Mouse (Mus musculus): ENCODE measurements around the gene Mex3d. TPM values are rescaled to one million over a fixed set of nuclear protein-coding genes. Genes with fewer than 3 reads are reported as not detected.

The Mex3d gene
- polyA plus RNA-seq, 2 experiments, result 8.2 to 44.0 TPM

GRCm38 (mm10) chr10:80363734-80364133 lies 23.7 kb downstream of the Mex3d start:
- 0 out of 2 replicates have a peak, but pooled peaks cover under 1% of the 10 kb centered on the region for H3K27me3 ChIP-seq (ENCODE audit: control insufficient read depth, insufficient read depth, low read length)
- H3K4me1 ChIP-seq (ENCODE audit: control insufficient read depth, insufficient read depth, low read length), result no peaks in the 10 kb centered on the region
- no peak overlapping the region for H3K27ac ChIP-seq (replicated peaks; ENCODE audit: low read depth, low read length)
- H3K4me2 ChIP-seq (replicated peaks; ENCODE audit: low read depth, low read length, severe bottlenecking), result no peak overlapping the region
- H3K9ac ChIP-seq (ENCODE audit: low read depth, low read length, severe bottlenecking), result no peak overlapping the region
- DNase-seq (ENCODE audit: low spot score) (no peak), ATAC-seq (ENCODE audit: low FRiP score, low read depth) (no peak)
- H3K4me3 ChIP-seq (replicated peaks; ENCODE audit: low read length), result no peak overlapping the region
- TF ChIP-seq POLR2A (IDR thresholded peaks at IDR 0.05; ENCODE audit: borderline replicate concordance, extremely low read depth, insufficient read depth, insufficient read length), result no peak
- no peaks in the 10 kb centered on the region for H3K36me3 ChIP-seq (ENCODE audit: control insufficient read depth, insufficient read depth, low read length)
- WGBS, result 42% methylated on average over 6 of the region's 6 CpGs
- no peaks in the 10 kb centered on the region for H3K9me3 ChIP-seq (ENCODE audit: control insufficient read depth, low read length)

- peaks cover 15% of the 10 kb centered on the region for H3K4me1 ChIP-seq (ENCODE audit: control insufficient read depth, insufficient read depth, low read length)
- H3K4me2 ChIP-seq (replicated peaks; ENCODE audit: low read depth, low read length, severe bottlenecking), result peak overlapping the region; percentile 39
- H3K9me3 ChIP-seq (ENCODE audit: control insufficient read depth, low read length), result no peaks in the 10 kb centered on the region
- H3K36me3 ChIP-seq (ENCODE audit: control insufficient read depth, insufficient read depth, low read length), result no peaks in the 10 kb centered on the region
- WGBS, result 9% methylated on average over 27 of the region's 31 CpGs
- H3K27ac ChIP-seq (replicated peaks; ENCODE audit: low read depth, low read length), result no peak overlapping the region
- peak overlapping the region; percentile 43 for H3K4me3 ChIP-seq (replicated peaks; ENCODE audit: low read length)
- H3K27me3 ChIP-seq (ENCODE audit: control insufficient read depth, insufficient read depth, low read length), result peaks cover 45% of the 10 kb centered on the region
- H3K9ac ChIP-seq (ENCODE audit: low read depth, low read length, severe bottlenecking), result peak overlapping the region; percentile 25; the same call in 1 of the 2 replicates
- DNase-seq (ENCODE audit: low spot score) (no peak), ATAC-seq (ENCODE audit: low FRiP score, low read depth) (0 out of 2 replicates have a peak, but pooled peaks have one; percentile 24)
- no peak for TF ChIP-seq POLR2A (IDR thresholded peaks at IDR 0.05; ENCODE audit: borderline replicate concordance, extremely low read depth, insufficient read depth, insufficient read length)
These were observed 29.3 kb downstream of the Mex3d start for GRCm38 (mm10) chr10:80357994-80358639.

GRCm38 (mm10) chr10:80357336-80357735 lies 30.1 kb downstream of the Mex3d start:
- Histone ChIP-seq H3K27me3 (ENCODE audit: control insufficient read depth, insufficient read depth, low read length) (peaks cover 53% of the 10 kb centered on the region), H3K36me3 (ENCODE audit: control insufficient read depth, insufficient read depth, low read length) (no peaks in the 10 kb centered on the region), H3K27ac (replicated peaks; ENCODE audit: low read depth, low read length) (no peak overlapping the region), H3K4me2 (replicated peaks; ENCODE audit: low read depth, low read length, severe bottlenecking) (no peak overlapping the region), H3K9ac (ENCODE audit: low read depth, low read length, severe bottlenecking) (no peak overlapping the region), H3K4me1 (ENCODE audit: control insufficient read depth, insufficient read depth, low read length) (peaks cover 15% of the 10 kb centered on the region), H3K9me3 (ENCODE audit: control insufficient read depth, low read length) (no peaks in the 10 kb centered on the region), H3K4me3 (replicated peaks; ENCODE audit: low read length) (peak overlapping the region; percentile 43)
- ATAC-seq (ENCODE audit: low FRiP score, low read depth) (no peak), DNase-seq (ENCODE audit: low spot score) (no peak)
- WGBS, result 33% methylated on average over 7 of the region's 7 CpGs
- TF ChIP-seq POLR2A (IDR thresholded peaks at IDR 0.05; ENCODE audit: borderline replicate concordance, extremely low read depth, insufficient read depth, insufficient read length), result no peak

- H3K9ac ChIP-seq (ENCODE audit: low read depth, low read length, severe bottlenecking), result peak overlapping the region; percentile 28; the same call in 1 of the 2 replicates
- 2% methylated on average over 32 of the region's 34 CpGs for WGBS
- no peak for ATAC-seq (ENCODE audit: low FRiP score, low read depth)
These were observed 30.7 kb downstream of the Mex3d start for GRCm38 (mm10) chr10:80356737-80357136.

GRCm38 (mm10) chr10:80356001-80356682 lies 31.3 kb downstream of the Mex3d start, which contains the start of gene Plk5:
TSS of gene Plk5 (plus strand) at chr10:80356459.
- DNase-seq (ENCODE audit: low spot score), result no peak
- no peak for ATAC-seq (ENCODE audit: low FRiP score, low read depth)
- Histone ChIP-seq H3K27me3 (ENCODE audit: control insufficient read depth, insufficient read depth, low read length) (peaks cover 64% of the 10 kb centered on the region), H3K9ac (ENCODE audit: low read depth, low read length, severe bottlenecking) (peak within 1 kb of the TSS; percentile 28; the same call in 1 of the 2 replicates), H3K36me3 (ENCODE audit: control insufficient read depth, insufficient read depth, low read length) (no peaks in the 10 kb centered on the region), H3K9me3 (ENCODE audit: control insufficient read depth, low read length) (no peaks in the 10 kb centered on the region), H3K4me2 (replicated peaks; ENCODE audit: low read depth, low read length, severe bottlenecking) (peak within 1 kb of the TSS; percentile 63), H3K27ac (replicated peaks; ENCODE audit: low read depth, low read length) (no peak within 1 kb of the TSS), H3K4me1 (ENCODE audit: control insufficient read depth, insufficient read depth, low read length) (peaks cover 15% of the 10 kb centered on the region), H3K4me3 (replicated peaks; ENCODE audit: low read length) (peak within 1 kb of the TSS; percentile 43)
- no peak for TF ChIP-seq POLR2A (IDR thresholded peaks at IDR 0.05; ENCODE audit: borderline replicate concordance, extremely low read depth, insufficient read depth, insufficient read length)
- 3% methylated on average over 20 of the region's 53 CpGs for WGBS

More at GRCm38 (mm10) chr10:80356737-80357136, 30.7 kb downstream of the Mex3d start:
- peaks cover 58% of the 10 kb centered on the region for H3K27me3 ChIP-seq (ENCODE audit: control insufficient read depth, insufficient read depth, low read length)
- H3K9me3 ChIP-seq (ENCODE audit: control insufficient read depth, low read length), result no peaks in the 10 kb centered on the region
- H3K27ac ChIP-seq (replicated peaks; ENCODE audit: low read depth, low read length), result no peak overlapping the region
- no peak for TF ChIP-seq POLR2A (IDR thresholded peaks at IDR 0.05; ENCODE audit: borderline replicate concordance, extremely low read depth, insufficient read depth, insufficient read length)
- no peaks in the 10 kb centered on the region for H3K36me3 ChIP-seq (ENCODE audit: control insufficient read depth, insufficient read depth, low read length)
- H3K4me3 ChIP-seq (replicated peaks; ENCODE audit: low read length), result peak overlapping the region; percentile 43
- peaks cover 15% of the 10 kb centered on the region for H3K4me1 ChIP-seq (ENCODE audit: control insufficient read depth, insufficient read depth, low read length)
- peak overlapping the region; percentile 63 for H3K4me2 ChIP-seq (replicated peaks; ENCODE audit: low read depth, low read length, severe bottlenecking)
- DNase-seq (ENCODE audit: low spot score), result no peak
